Mouse (Mus musculus) heart, embryonic 14.5 days (tissue): ENCODE results near the gene Gm43517. TPM values are rescaled to one million over a fixed set of nuclear protein-coding genes. Genes with fewer than 3 reads are reported as not detected.

ENCODE experiments used
- ATAC-seq: fragments of 200-750 bp; cut with Nextera tagmentation; 2 replicates; pipeline ENCODE4 v1.8.0; 2017; ENCODE audit warnings: low read depth, moderate TSS enrichment; ENCODE audit not compliant: insufficient number of reproducible peaks, insufficient read depth, low FRiP score
- H3K27ac ChIP-seq, 2 experiments: fragments of 200-500 bp in 1 of 2; fragments of 300-500 bp in 1 of 2; sonication (generic) in 1 of 2; replicated peaks in 1 of 2; 2 replicates each; pipeline ENCODE4 v1.5.1; 2012 to 2014; ENCODE audit warnings: low read depth in 2 of 2, low read length in 2 of 2, control low read depth in 1 of 2, mild to moderate bottlenecking in 1 of 2, mixed read lengths in 1 of 2; ENCODE audit not compliant: control insufficient read depth in 1 of 2, insufficient read depth in 1 of 2
- H3K27me3 ChIP-seq: fragments of 300-500 bp; sonication (generic); 2 replicates; pipeline ENCODE4 v1.6.1; 2014; ENCODE audit warnings: mild to moderate bottlenecking, low read length, control low read depth; ENCODE audit not compliant: control insufficient read depth, insufficient read depth
- H3K36me3 ChIP-seq: fragments of 300-500 bp; sonication (generic); 2 replicates; pipeline ENCODE4 v1.6.1; 2014; ENCODE audit warnings: mild to moderate bottlenecking, control low read depth, low read length, mixed read lengths; ENCODE audit not compliant: control insufficient read depth, insufficient read depth
- H3K4me1 ChIP-seq, 2 experiments: fragments of 200-500 bp in 1 of 2; fragments of 300-500 bp in 1 of 2; sonication (generic) in 1 of 2; 2 replicates each; pipeline ENCODE4 v1.6.1; 2012 to 2014; ENCODE audit warnings: low read length in 2 of 2, control low read depth in 1 of 2, mixed read lengths in 1 of 2; ENCODE audit not compliant: control insufficient read depth in 2 of 2, insufficient read depth in 2 of 2
- H3K4me2 ChIP-seq: fragments of 300-500 bp; sonication (generic); 2 replicates; pipeline ENCODE4 v1.6.1; 2014; ENCODE audit warnings: mild to moderate bottlenecking, low read length
- H3K4me3 ChIP-seq, 2 experiments: fragments of 200-500 bp in 1 of 2; fragments of 300-500 bp in 1 of 2; sonication (generic) in 1 of 2; 2 replicates each; pipeline ENCODE4 v1.5.1; 2012 to 2014; ENCODE audit warnings: low read length in 2 of 2, mild to moderate bottlenecking in 2 of 2, control low read depth in 1 of 2, low read depth in 1 of 2, moderate library complexity in 1 of 2; ENCODE audit not compliant: control insufficient read depth in 1 of 2, insufficient read depth in 1 of 2
- H3K9ac ChIP-seq: fragments of 300-500 bp; sonication (generic); 2 replicates; pipeline ENCODE4 v1.6.1; 2014; ENCODE audit warnings: mild to moderate bottlenecking, low read length
- H3K9me3 ChIP-seq: fragments of 300-500 bp; sonication (generic); 2 replicates; pipeline ENCODE4 v1.6.1; 2016; ENCODE audit warnings: low read length, control low read depth; ENCODE audit not compliant: control insufficient read depth
- WGBS: fragments of 180-500 bp; shearing (Covaris S2); extraction: QIAGEN DNeasy Blood & Tissue Kit; methylation state at CpG from one replicate; pipeline ENCODE4 v1.1.7; 2014; 5-methylcytosine and 5-hydroxymethylcytosine counted together
- polyA plus RNA-seq: library from polyadenylated mRNA; unstranded; fragments of >200 nt; fragmentation: Nextera tagmentation; extraction: Ambion mirVana; gene quantifications from 2 replicates; pipeline ENCODE4 v1.2.1, GENCODE M21; 2014

Gene Gm43517
- polyA plus RNA-seq, 1 experiment from 2014 or later: not detected

GRCm38 (mm10) chr12:49375427-49376317, 9.3 kb upstream of the Gm43517 start:
- Histone ChIP-seq H3K4me3 (no peak overlapping the region), H3K4me1 (no peaks in the 10 kb centered on the region)
- 4% methylated on average over 15 of the region's 15 CpGs for WGBS

GRCm38 (mm10) chr12:49376318-49376992, 8.5 kb upstream of the Gm43517 start:
- Histone ChIP-seq H3K4me1 (no peaks in the 10 kb centered on the region), H3K27ac (no peak overlapping the region), H3K36me3 (no peaks in the 10 kb centered on the region), H3K9me3 (no peaks in the 10 kb centered on the region), H3K9ac (no peak overlapping the region), H3K4me2 (no peak overlapping the region), H3K27me3 (peaks cover 96% of the 10 kb centered on the region), H3K4me3 (no peak overlapping the region)
- WGBS: 3% methylated on average over 19 of the region's 19 CpGs
- no peak for ATAC-seq

More at GRCm38 (mm10) chr12:49375427-49376317, 9.3 kb upstream of the Gm43517 start:
- Histone ChIP-seq H3K4me2 (no peak overlapping the region), H3K9me3 (no peaks in the 10 kb centered on the region), H3K27me3 (peaks cover 96% of the 10 kb centered on the region), H3K27ac (no peak overlapping the region), H3K9ac (no peak overlapping the region), H3K36me3 (no peaks in the 10 kb centered on the region)
- ATAC-seq: no peak

GRCm38 (mm10) chr12:49377281-49377970, 7.5 kb upstream of the Gm43517 start:
- no peak overlapping the region for H3K9ac ChIP-seq
- no peak for ATAC-seq
- H3K36me3 ChIP-seq: no peaks in the 10 kb centered on the region
- 3% methylated on average over 15 of the region's 15 CpGs for WGBS
- H3K4me1 ChIP-seq: no peaks in the 10 kb centered on the region
- no peak overlapping the region for H3K27ac ChIP-seq
- no peak overlapping the region for H3K4me3 ChIP-seq
- peaks cover 99% of the 10 kb centered on the region for H3K27me3 ChIP-seq
- H3K4me2 ChIP-seq: no peak overlapping the region
- no peaks in the 10 kb centered on the region for H3K9me3 ChIP-seq

- H3K27ac ChIP-seq: no peak overlapping the region
- 0% methylated on average over 1 of the region's 1 CpGs for WGBS
- peaks cover 2 to 9% of the 10 kb centered on the region in 2 experiments; a peak in 3 of 4 replicates for H3K4me1 ChIP-seq
- H3K9ac ChIP-seq: no peak overlapping the region
- H3K4me3 ChIP-seq: no peak overlapping the region
- H3K4me2 ChIP-seq: no peak overlapping the region
- ATAC-seq: no peak
- peaks cover 99% of the 10 kb centered on the region for H3K27me3 ChIP-seq
- no peaks in the 10 kb centered on the region for H3K36me3 ChIP-seq
- H3K9me3 ChIP-seq: no peaks in the 10 kb centered on the region
These were observed 6.1 kb upstream of the Gm43517 start for GRCm38 (mm10) chr12:49378920-49379319.

- Histone ChIP-seq H3K4me1 (peaks cover 2 to 12% of the 10 kb centered on the region in 2 experiments; a peak in 3 of 4 replicates), H3K27ac (no peak overlapping the region), H3K4me3 (no peak overlapping the region), H3K36me3 (no peaks in the 10 kb centered on the region), H3K4me2 (no peak overlapping the region), H3K9ac (no peak overlapping the region), H3K9me3 (no peaks in the 10 kb centered on the region), H3K27me3 (peaks cover 98% of the 10 kb centered on the region)
- WGBS: 5% methylated on average over 11 of the region's 11 CpGs
- ATAC-seq: no peak
These were observed 5.5 kb upstream of the Gm43517 start for GRCm38 (mm10) chr12:49379446-49379845.

GRCm38 (mm10) chr12:49380442-49380841, 4.5 kb upstream of the Gm43517 start:
- Histone ChIP-seq H3K4me1 (peaks cover 2 to 12% of the 10 kb centered on the region in 2 experiments; a peak in 3 of 4 replicates), H3K27ac (no peak overlapping the region), H3K4me2 (no peak overlapping the region), H3K4me3 (no peak overlapping the region), H3K36me3 (no peaks in the 10 kb centered on the region), H3K9me3 (no peaks in the 10 kb centered on the region), H3K27me3 (peaks cover 98% of the 10 kb centered on the region), H3K9ac (no peak overlapping the region)
- no peak for ATAC-seq
- under 1% methylated on average over 4 of the region's 4 CpGs for WGBS

GRCm38 (mm10) chr12:49381031-49381525, 3.9 kb upstream of the Gm43517 start:
- H3K36me3 ChIP-seq: no peaks in the 10 kb centered on the region
- H3K4me2 ChIP-seq: no peak overlapping the region
- WGBS: 3% methylated on average over 4 of the region's 4 CpGs

More at GRCm38 (mm10) chr12:49381031-49381525, 3.9 kb upstream of the Gm43517 start:
- Histone ChIP-seq H3K4me3 (no peak overlapping the region), H3K9ac (no peak overlapping the region), H3K27ac (no peak overlapping the region), H3K4me1 (peaks cover 2 to 12% of the 10 kb centered on the region in 2 experiments; a peak in 3 of 4 replicates), H3K27me3 (peaks cover 98% of the 10 kb centered on the region), H3K9me3 (no peaks in the 10 kb centered on the region)
- no peak for ATAC-seq
